Mouse (Mus musculus): Measurements from ENCODE around the gene Vipas39. TPM values are rescaled to one million over a fixed set of nuclear protein-coding genes. Genes with fewer than 3 reads are reported as not detected.
"Not testable (repeated sequence)": the region's sequence is repeated elsewhere in the genome, so short reads cannot be mapped to it uniquely, and the experiment has no call there.

Vipas39 gene
- polyA plus RNA-seq, 1 experiment from 2014 or later: 65.6 TPM

DNA sequence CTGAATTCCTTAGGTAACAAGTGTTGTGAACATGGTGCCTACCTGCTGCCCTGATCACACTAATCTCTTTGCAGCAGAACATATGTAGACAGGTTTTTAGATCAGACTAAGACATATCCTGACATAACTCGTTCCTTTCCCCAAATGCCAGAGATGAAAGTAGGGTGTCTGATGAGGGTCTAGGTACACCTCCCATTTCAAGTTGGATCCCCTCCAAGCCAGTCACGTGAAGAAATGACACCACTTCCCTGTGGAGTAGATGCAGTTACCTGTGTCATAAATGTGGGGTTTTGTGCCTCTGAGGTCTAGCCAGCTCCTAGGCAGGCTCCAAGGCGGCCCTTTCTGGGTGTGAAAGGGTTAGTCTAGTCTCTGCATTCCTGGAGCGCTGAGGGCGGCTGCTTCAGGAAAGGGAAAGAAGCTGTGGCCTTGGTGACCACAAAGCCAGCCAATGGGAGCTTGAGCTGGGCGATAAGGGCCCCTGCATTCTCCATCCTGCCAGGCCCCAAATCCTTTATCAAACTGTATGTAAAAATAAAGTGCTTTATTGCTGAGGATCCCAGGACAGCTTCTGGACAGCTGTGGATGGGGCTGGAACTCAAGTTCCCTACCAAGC lies 12.2 kb upstream of the Vipas39 start:
- Histone ChIP-seq H3K4me2 (replicated peaks; ENCODE audit: low read depth, low read length) (no peak overlapping the region), H3K36me3 (ENCODE audit: control insufficient read depth, insufficient read depth, low read length) (peaks cover 4% of the 10 kb centered on the region; the same call in 1 of the 2 replicates), H3K27me3 (ENCODE audit: control insufficient read depth, insufficient read depth, low read length) (no peaks in the 10 kb centered on the region), H3K9me3 (ENCODE audit: control insufficient read depth, low read length) (no peaks in the 10 kb centered on the region), H3K4me3 (ENCODE audit: low read depth, low read length) (no peak overlapping the region), H3K9ac (ENCODE audit: low read depth, low read length) (no peak overlapping the region), H3K4me1 (replicated peaks; ENCODE audit: control insufficient read depth, insufficient read depth, low read length) (no peaks in the 10 kb centered on the region), H3K27ac (ENCODE audit: low read depth, low read length) (no peak overlapping the region)
- 22% methylated on average over 6 of the region's 6 CpGs for whole genome bisulfite sequencing
- ATAC-seq (ENCODE audit: low FRiP score) (no peak), DNase-seq (ENCODE audit: low spot score) (no peak)

DNA sequence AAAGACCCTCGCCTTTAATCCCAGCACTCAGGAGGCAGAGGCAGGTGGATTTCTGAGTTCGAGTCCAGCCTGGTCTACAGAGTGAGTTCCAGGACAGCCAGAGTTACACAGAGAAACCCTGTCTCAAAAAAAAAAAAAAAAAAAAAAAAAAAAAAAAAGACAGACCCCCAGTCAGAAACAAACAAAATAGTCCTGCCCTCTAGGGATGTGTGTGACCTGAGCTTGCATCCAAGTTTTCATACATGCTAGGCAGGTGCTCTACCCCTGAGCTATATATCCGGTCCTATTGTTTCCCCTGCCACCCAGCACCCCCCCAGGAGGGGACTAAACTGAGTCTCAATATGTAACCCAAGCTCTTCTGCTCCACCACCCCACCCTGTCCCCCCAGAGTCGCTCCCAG lies 11.2 kb upstream of the Vipas39 start:
- H3K36me3 ChIP-seq (ENCODE audit: control insufficient read depth, insufficient read depth, low read length): peaks cover 14% of the 10 kb centered on the region
- WGBS: 78% methylated on average over 4 of the region's 4 CpGs
- H3K27me3 ChIP-seq (ENCODE audit: control insufficient read depth, insufficient read depth, low read length); H3K4me1 ChIP-seq (replicated peaks; ENCODE audit: control insufficient read depth, insufficient read depth, low read length); H3K9ac ChIP-seq (ENCODE audit: low read depth, low read length); H3K4me2 ChIP-seq (replicated peaks; ENCODE audit: low read depth, low read length); H3K27ac ChIP-seq (ENCODE audit: low read depth, low read length); H3K4me3 ChIP-seq (ENCODE audit: low read depth, low read length); DNase-seq (ENCODE audit: low spot score); H3K9me3 ChIP-seq (ENCODE audit: control insufficient read depth, low read length); ATAC-seq (ENCODE audit: low FRiP score): not testable (repeated sequence)

DNA sequence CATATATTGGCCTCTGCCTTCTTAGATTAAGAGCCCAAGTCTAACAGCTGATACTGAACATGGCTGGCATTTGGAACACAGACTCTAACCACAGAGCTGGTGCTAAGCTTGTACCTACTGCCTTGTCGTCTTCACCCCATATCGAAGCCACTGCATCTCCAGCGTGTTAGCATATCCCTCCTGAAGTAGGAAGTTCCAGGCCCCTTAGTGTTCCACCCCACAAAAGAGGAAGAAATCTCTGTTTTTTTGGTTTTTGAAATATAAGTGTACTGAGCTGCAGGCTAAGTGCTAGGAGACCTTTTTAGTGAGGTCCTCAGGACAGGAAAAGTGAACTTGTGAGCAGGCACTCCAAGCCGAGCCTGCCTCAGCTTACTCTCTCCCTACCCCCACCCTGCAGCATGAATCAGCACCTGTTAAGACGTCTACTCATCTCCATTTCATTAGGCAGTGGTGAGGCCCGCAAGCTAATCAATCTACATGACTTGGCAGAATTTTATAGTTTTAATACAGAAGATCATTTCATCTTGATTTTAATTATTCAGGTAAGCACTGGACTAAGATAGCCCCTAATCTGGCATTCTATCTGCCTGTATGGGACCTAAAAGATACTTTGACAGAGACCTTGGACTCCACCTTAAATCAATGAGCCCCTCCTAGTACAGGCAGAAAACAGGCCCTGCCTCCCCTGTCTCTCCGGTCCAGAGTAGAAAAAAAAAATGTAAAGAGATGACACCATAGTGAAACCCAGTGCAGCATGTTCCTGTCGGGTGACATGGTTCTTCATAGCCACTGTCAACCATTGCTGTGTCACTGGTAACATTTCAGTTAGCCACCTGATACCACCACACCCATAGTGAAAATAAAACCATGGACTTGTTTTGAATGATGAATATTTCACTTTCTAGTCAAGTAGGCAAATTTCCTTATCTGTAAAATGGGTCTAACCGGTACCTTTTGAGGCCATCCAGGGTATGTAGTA lies 9.1 kb upstream of the Vipas39 start:
- Histone ChIP-seq H3K27me3 (ENCODE audit: control insufficient read depth, insufficient read depth, low read length) (no peaks in the 10 kb centered on the region), H3K36me3 (ENCODE audit: control insufficient read depth, insufficient read depth, low read length) (peaks cover 19% of the 10 kb centered on the region), H3K4me2 (replicated peaks; ENCODE audit: low read depth, low read length) (no peak overlapping the region), H3K27ac (ENCODE audit: low read depth, low read length) (no peak overlapping the region), H3K4me1 (replicated peaks; ENCODE audit: control insufficient read depth, insufficient read depth, low read length) (no peaks in the 10 kb centered on the region), H3K9ac (ENCODE audit: low read depth, low read length) (no peak overlapping the region), H3K9me3 (ENCODE audit: control insufficient read depth, low read length) (no peaks in the 10 kb centered on the region), H3K4me3 (ENCODE audit: low read depth, low read length) (no peak overlapping the region)
- WGBS: 91% methylated on average over 9 of the region's 9 CpGs
- no peak for DNase-seq (ENCODE audit: low spot score)
- ATAC-seq (ENCODE audit: low FRiP score): no peak

DNA sequence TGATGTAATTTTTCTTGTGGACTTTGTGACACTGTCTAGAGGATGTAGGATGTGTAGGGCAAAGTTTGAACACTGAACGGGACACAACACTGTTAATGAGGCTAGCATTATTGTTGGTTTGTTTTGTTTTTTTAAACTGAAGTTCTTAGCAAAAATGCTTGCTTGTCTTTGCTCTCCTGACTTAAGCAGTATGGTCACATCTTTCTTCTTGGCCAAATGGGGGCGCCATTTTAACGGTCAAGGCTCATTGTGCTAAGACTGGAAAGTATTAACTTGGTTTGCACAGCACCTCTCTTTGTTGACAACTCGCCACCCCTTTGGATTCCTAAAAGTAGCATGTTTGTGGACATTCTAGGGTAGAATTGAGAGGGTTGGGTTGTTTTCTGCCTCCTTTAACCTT lies 1.6 kb upstream of the Vipas39 start:
- WGBS: 32% methylated on average over 4 of the region's 4 CpGs

DNA sequence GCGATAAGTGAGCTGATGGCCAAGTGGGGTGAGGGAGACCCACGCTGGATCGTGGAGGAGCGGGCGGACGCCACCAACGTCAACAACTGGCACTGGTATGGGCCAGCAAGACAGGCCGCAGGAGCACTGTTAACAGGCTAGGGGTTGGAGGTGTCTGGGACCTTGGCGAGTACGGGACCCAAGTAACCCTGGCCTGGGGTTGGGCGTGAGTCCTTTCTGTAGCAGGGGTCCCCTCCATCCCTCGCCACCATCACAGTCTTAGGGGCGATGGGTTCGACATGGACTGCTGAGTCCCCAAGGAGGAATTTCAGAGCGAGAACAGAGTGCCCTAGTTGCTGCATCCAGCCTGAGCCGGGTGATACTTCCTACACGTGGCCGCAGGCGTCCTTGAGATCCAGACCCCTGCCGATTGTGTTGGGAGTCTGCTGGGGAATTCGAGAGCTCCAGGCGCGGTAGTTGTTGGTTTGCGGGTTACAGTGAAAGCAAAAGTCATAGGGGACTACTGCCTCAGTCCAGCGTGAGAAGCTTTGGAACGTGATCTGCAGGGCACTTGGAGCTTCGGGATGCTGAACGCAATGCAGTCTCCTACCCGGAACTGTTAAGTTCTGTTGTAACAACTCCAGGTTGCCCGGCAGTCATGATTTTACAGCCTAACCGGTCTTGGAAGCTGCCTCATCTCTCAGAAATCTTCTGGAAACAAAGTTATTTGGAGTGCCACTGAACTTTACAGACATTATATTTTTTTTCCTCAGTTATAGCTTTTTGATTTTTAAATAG lies 959 bp upstream of the Vipas39 start:
- Histone ChIP-seq H3K9ac (ENCODE audit: low read depth, low read length) (peak overlapping the region; percentile 90), H3K27ac (ENCODE audit: low read depth, low read length) (peak overlapping the region; percentile 68), H3K27me3 (ENCODE audit: control insufficient read depth, insufficient read depth, low read length) (no peaks in the 10 kb centered on the region), H3K4me2 (replicated peaks; ENCODE audit: low read depth, low read length) (peak overlapping the region; percentile 92), H3K4me3 (ENCODE audit: low read depth, low read length) (peak overlapping the region; percentile 62), H3K36me3 (ENCODE audit: control insufficient read depth, insufficient read depth, low read length) (peaks cover 5% of the 10 kb centered on the region), H3K4me1 (replicated peaks; ENCODE audit: control insufficient read depth, insufficient read depth, low read length) (peaks cover 4% of the 10 kb centered on the region; the same call in 1 of the 2 replicates), H3K9me3 (ENCODE audit: control insufficient read depth, low read length) (no peaks in the 10 kb centered on the region)
- peak; percentile 62 for DNase-seq (ENCODE audit: low spot score)
- peak; percentile 71 for ATAC-seq (ENCODE audit: low FRiP score)
- under 1% methylated on average over 31 of the region's 31 CpGs for WGBS

More for the DNA sequence above, 1.6 kb upstream of the Vipas39 start:
- H3K27ac ChIP-seq (ENCODE audit: low read depth, low read length): no peak overlapping the region
- peaks cover 4% of the 10 kb centered on the region; the same call in 1 of the 2 replicates for H3K4me1 ChIP-seq (replicated peaks; ENCODE audit: control insufficient read depth, insufficient read depth, low read length)
- no peaks in the 10 kb centered on the region for H3K27me3 ChIP-seq (ENCODE audit: control insufficient read depth, insufficient read depth, low read length)
- DNase-seq (ENCODE audit: low spot score): peak; percentile 57
- H3K36me3 ChIP-seq (ENCODE audit: control insufficient read depth, insufficient read depth, low read length): peaks cover 11% of the 10 kb centered on the region; the same call in 1 of the 2 replicates
- H3K9me3 ChIP-seq (ENCODE audit: control insufficient read depth, low read length): no peaks in the 10 kb centered on the region
- peak overlapping the region; percentile 90 for H3K9ac ChIP-seq (ENCODE audit: low read depth, low read length)
- H3K4me3 ChIP-seq (ENCODE audit: low read depth, low read length): peak overlapping the region; percentile 62
- peak overlapping the region; percentile 92 for H3K4me2 ChIP-seq (replicated peaks; ENCODE audit: low read depth, low read length)
- ATAC-seq (ENCODE audit: low FRiP score): no peak

DNA sequence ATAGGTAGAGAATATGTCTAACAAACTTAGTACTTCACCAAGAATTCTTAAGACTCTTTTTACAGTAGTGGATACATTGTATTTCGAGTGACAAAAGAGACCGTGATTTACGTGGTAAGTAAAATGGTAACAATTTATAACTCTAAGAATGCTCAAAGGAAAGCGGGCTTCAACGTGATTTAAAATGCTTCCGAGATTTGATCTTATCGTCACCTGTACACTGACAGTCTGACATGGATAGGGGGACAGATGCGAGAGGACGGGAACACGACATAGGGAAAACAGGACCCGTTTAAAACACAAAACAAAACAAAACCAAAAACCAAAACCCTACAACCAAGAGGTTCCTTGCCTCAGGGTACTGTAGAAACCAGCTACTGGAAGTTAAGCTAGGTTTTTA lies 612 bp downstream of the Vipas39 start:
- Histone ChIP-seq H3K4me2 (replicated peaks; ENCODE audit: low read depth, low read length) (peak overlapping the region; percentile 51), H3K27ac (ENCODE audit: low read depth, low read length) (peak overlapping the region; percentile 34; the same call in 1 of the 2 replicates), H3K36me3 (ENCODE audit: control insufficient read depth, insufficient read depth, low read length) (peaks cover 7% of the 10 kb centered on the region; the same call in 1 of the 2 replicates)

DNA sequence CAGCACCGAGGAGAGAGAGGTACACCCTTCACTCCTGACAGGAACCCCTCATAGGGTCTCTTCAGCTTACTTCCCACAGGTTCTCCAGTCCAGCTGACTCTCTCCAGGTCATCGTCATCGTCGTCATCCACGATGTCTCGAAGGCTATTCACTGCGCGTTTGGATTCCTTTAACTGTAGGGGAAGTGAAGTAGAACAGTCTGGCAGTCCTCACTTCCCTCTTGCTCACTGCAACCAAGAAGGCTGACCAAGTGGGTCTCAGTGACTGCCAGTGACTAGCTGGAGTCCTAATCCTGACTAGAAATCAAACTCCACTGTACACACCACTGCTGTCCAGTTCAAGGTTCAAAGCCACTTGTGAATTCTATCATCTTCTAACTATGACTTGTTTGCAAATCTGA lies 5.5 kb downstream of the Vipas39 start:
- 97% methylated on average over 8 of the region's 8 CpGs for WGBS
- Histone ChIP-seq H3K4me3 (ENCODE audit: low read depth, low read length) (no peak overlapping the region), H3K9ac (ENCODE audit: low read depth, low read length) (no peak overlapping the region), H3K27ac (ENCODE audit: low read depth, low read length) (no peak overlapping the region), H3K4me1 (replicated peaks; ENCODE audit: control insufficient read depth, insufficient read depth, low read length) (no peaks in the 10 kb centered on the region), H3K27me3 (ENCODE audit: control insufficient read depth, insufficient read depth, low read length) (no peaks in the 10 kb centered on the region), H3K9me3 (ENCODE audit: control insufficient read depth, low read length) (no peaks in the 10 kb centered on the region), H3K36me3 (ENCODE audit: control insufficient read depth, insufficient read depth, low read length) (peaks cover 14% of the 10 kb centered on the region; the same call in 1 of the 2 replicates), H3K4me2 (replicated peaks; ENCODE audit: low read depth, low read length) (no peak overlapping the region)
- ATAC-seq (ENCODE audit: low FRiP score): no peak
- no peak for DNase-seq (ENCODE audit: low spot score)

More for the DNA sequence above, 612 bp downstream of the Vipas39 start:
- Histone ChIP-seq H3K9me3 (ENCODE audit: control insufficient read depth, low read length) (no peaks in the 10 kb centered on the region), H3K27me3 (ENCODE audit: control insufficient read depth, insufficient read depth, low read length) (no peaks in the 10 kb centered on the region), H3K9ac (ENCODE audit: low read depth, low read length) (peak overlapping the region; percentile 90), H3K4me1 (replicated peaks; ENCODE audit: control insufficient read depth, insufficient read depth, low read length) (peaks cover 4% of the 10 kb centered on the region; the same call in 1 of the 2 replicates), H3K4me3 (ENCODE audit: low read depth, low read length) (peak overlapping the region; percentile 62)
- 28% methylated on average over 11 of the region's 11 CpGs for WGBS
- DNase-seq (ENCODE audit: low spot score) (no peak), ATAC-seq (ENCODE audit: low FRiP score) (no peak)

DNA sequence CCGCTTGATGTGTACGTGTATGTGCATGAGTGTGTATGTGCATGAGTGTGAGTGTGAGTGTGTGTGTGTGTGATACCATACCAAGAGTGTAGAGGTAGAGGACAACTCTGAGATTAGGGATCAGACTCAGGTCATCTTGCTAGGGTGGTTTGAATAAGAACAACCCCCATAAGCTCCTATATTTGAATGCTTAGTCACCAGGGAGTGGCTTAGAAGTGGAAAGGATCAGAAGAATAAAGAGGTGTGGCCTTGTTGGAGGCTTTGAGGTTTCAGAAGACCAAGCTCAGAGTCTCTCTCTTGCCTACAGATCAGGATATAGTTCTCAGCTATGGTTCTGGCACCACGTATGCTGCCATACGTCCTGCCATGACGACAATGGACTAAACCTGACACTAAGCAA lies 9.4 kb downstream of the Vipas39 start:
- 98% methylated on average over 5 of the region's 5 CpGs for WGBS
- Histone ChIP-seq H3K36me3 (ENCODE audit: control insufficient read depth, insufficient read depth, low read length) (peaks cover 20% of the 10 kb centered on the region), H3K4me2 (replicated peaks; ENCODE audit: low read depth, low read length) (no peak overlapping the region), H3K27ac (ENCODE audit: low read depth, low read length) (no peak overlapping the region), H3K4me1 (replicated peaks; ENCODE audit: control insufficient read depth, insufficient read depth, low read length) (no peaks in the 10 kb centered on the region), H3K9ac (ENCODE audit: low read depth, low read length) (no peak overlapping the region), H3K9me3 (ENCODE audit: control insufficient read depth, low read length) (no peaks in the 10 kb centered on the region), H3K4me3 (ENCODE audit: low read depth, low read length) (no peak overlapping the region), H3K27me3 (ENCODE audit: control insufficient read depth, insufficient read depth, low read length) (no peaks in the 10 kb centered on the region)
- DNase-seq (ENCODE audit: low spot score) (no peak), ATAC-seq (ENCODE audit: low FRiP score) (no peak)

Data from hindbrain, embryonic 11.5 days (tissue).